Mouse (Mus musculus) G1E (cell line): Measurements from ENCODE around the gene Txnrd2. TPM values are rescaled to one million over a fixed set of nuclear protein-coding genes. Genes with fewer than 3 reads are reported as not detected.

Experiments
- ATAC-seq: 2 replicates; pipeline ENCODE4 v1.8.0; 2016; ENCODE audit warnings: mild to moderate bottlenecking; ENCODE audit not compliant: insufficient number of reproducible peaks, poor library complexity, low FRiP score, severe bottlenecking; ENCODE audit errors: extremely low read depth
- DNase-seq: peaks from one replicate; pipeline ENCODE4 v3.0.0; 2012; ENCODE audit warnings: low spot score
- H3K27me3 ChIP-seq: 2 replicates; pipeline ENCODE4 v1.6.1; 2012; ENCODE audit warnings: mild to moderate bottlenecking, low read length, inconsistent platforms; ENCODE audit not compliant: insufficient read depth
- H3K36me3 ChIP-seq: replicated peaks from 2 replicates; pipeline ENCODE3; 2012; ENCODE audit warnings: mild to moderate bottlenecking, inconsistent platforms
- H3K4me1 ChIP-seq: 2 replicates; pipeline ENCODE4 v1.6.1; 2012; ENCODE audit warnings: low read depth, low read length, inconsistent platforms, mixed read lengths; ENCODE audit not compliant: insufficient read depth
- H3K4me3 ChIP-seq: 2 replicates; pipeline ENCODE4 v1.5.1; 2012; ENCODE audit warnings: low read depth, mild to moderate bottlenecking, inconsistent platforms, low read length, moderate library complexity, mixed read lengths
- H3K9me3 ChIP-seq: replicated peaks from 2 replicates; pipeline ENCODE4 v1.6.1; 2012; ENCODE audit warnings: inconsistent platforms
- CTCF ChIP-seq: IDR thresholded peaks from 2 replicates; pipeline ENCODE4 v1.5.1; 2012; ENCODE audit warnings: low read depth, low read length, inconsistent platforms, mixed read lengths
- GATA1 ChIP-seq: IDR thresholded peaks from 2 replicates; pipeline ENCODE4 v1.6.1; 2012; ENCODE audit warnings: borderline replicate concordance, low read length, inconsistent platforms, mixed read lengths
- GATA2 ChIP-seq: IDR thresholded peaks from 2 replicates; pipeline ENCODE4 v1.6.1; 2012; ENCODE audit warnings: low read depth, low read length, inconsistent platforms, borderline replicate concordance
- POLR2AphosphoS5 ChIP-seq: IDR thresholded peaks from 2 replicates; pipeline ENCODE4 v1.6.1; 2012; ENCODE audit warnings: low read depth, low read length, inconsistent platforms; ENCODE audit not compliant: insufficient replicate concordance
- TAL1 ChIP-seq: conservative IDR thresholded peaks from 2 replicates; pipeline ENCODE4 v1.6.1; 2012; ENCODE audit warnings: low read depth, low read length, inconsistent platforms, mixed read lengths
- polyA plus RNA-seq: library from polyadenylated mRNA; stranded (reverse); fragments of >175 nt; gene quantifications from 2 replicates; pipeline ENCODE4 v1.2.3, GENCODE M21; 2012
- total RNA-seq, 2 experiments: library from RNA; stranded (forward) in 1 of 2; stranded (reverse) in 1 of 2; fragments of 200-1000 nt in 1 of 2; fragments of >200 nt in 1 of 2; fragmentation: Nextera tagmentation in 1 of 2; gene quantifications; 2 replicates each; pipeline ENCODE4 v1.2.3; 2014 to 2017

The Txnrd2 gene
- total and polyA plus RNA-seq, 3 experiments, result 18.3 to 50.3 (median 18.5) TPM

GRCm38 (mm10) chr16:18472976-18473375, 46.8 kb downstream of the Txnrd2 start:
- Histone ChIP-seq H3K4me3 (no peak overlapping the region), H3K9me3 (no peaks in the 10 kb centered on the region), H3K4me1 (peaks cover 11% of the 10 kb centered on the region), H3K36me3 (peaks cover 97% of the 10 kb centered on the region), H3K27me3 (no peaks in the 10 kb centered on the region)
- DNase-seq (no peak), ATAC-seq (no peak)
- TF ChIP-seq GATA2 (no peak), GATA1 (no peak), CTCF (no peak), POLR2AphosphoS5 (no peak), TAL1 (no peak)

DNA sequence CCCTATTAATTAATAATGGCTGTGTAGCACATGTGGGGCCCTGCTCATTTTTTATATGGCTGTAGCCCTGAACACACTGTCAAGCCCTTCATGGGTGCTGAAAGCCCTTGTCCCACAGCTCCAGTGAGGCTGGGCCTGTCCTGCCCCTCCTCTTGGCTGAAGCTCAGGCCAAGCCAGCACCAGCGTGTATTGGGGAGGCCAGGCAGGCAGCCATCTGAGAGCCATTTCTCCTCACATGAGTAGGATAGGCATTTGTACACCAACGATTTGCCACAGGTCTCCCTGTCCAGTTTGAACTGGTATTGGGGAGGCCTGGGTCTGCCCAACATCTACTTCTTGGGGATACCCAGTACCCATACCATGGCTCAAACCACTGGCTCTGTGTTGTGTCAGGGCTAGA, 47.8 kb downstream of the Txnrd2 start:
- Histone ChIP-seq H3K4me3 (no peak overlapping the region), H3K9me3 (no peaks in the 10 kb centered on the region), H3K4me1 (peaks cover 12% of the 10 kb centered on the region), H3K27me3 (no peaks in the 10 kb centered on the region), H3K36me3 (peaks cover 99% of the 10 kb centered on the region)
- TF ChIP-seq GATA2 (no peak), GATA1 (no peak), POLR2AphosphoS5 (no peak), CTCF (no peak), TAL1 (no peak)
- no peak for ATAC-seq
- no peak for DNase-seq

DNA sequence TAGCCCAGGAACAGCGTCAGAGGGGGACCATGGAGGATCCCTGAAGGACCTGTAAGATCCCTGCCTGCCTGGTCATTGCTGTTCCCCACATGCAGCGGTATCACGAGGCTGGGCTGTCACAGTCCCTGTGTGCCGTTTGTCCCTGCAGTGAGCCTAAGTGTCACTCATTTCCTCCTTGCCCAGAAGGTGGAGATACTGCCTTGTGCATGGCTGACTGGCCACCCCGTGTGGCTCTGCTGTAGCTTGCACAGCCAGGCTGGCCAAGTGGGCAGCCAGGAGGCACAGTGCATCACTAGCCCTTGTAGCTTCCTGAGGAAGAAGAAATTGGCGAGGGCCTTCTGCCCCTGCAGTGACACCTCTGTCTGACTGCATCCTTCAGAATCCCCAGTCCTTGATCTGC, 51.8 kb downstream of the Txnrd2 start:
- H3K4me1 ChIP-seq, result peaks cover 19% of the 10 kb centered on the region
- H3K27me3 ChIP-seq, result no peaks in the 10 kb centered on the region
- no peak for ATAC-seq
- no peak overlapping the region for H3K4me3 ChIP-seq
- TF ChIP-seq POLR2AphosphoS5 (no peak), GATA2 (no peak), GATA1 (no peak), CTCF (no peak), TAL1 (no peak)
- DNase-seq, result no peak
- peaks cover 95% of the 10 kb centered on the region for H3K36me3 ChIP-seq
- H3K9me3 ChIP-seq, result no peaks in the 10 kb centered on the region

GRCm38 (mm10) chr16:18479667-18480066, 53.5 kb downstream of the Txnrd2 start:
- ATAC-seq (peak; percentile 22; the same call in 1 of the 2 replicates), DNase-seq (no peak)
- Histone ChIP-seq H3K4me1 (peaks cover 17% of the 10 kb centered on the region), H3K27me3 (no peaks in the 10 kb centered on the region), H3K36me3 (peaks cover 91% of the 10 kb centered on the region), H3K9me3 (no peaks in the 10 kb centered on the region), H3K4me3 (no peak overlapping the region; the same call in 1 of the 2 replicates)
- TF ChIP-seq GATA2 (no peak), CTCF (no peak), TAL1 (no peak), GATA1 (no peak), POLR2AphosphoS5 (no peak)

- DNase-seq, result no peak
- ATAC-seq, result no peak
- H3K27me3 ChIP-seq, result no peaks in the 10 kb centered on the region
- H3K9me3 ChIP-seq, result no peaks in the 10 kb centered on the region
- TF ChIP-seq POLR2AphosphoS5 (no peak), GATA1 (no peak), CTCF (no peak), GATA2 (no peak), TAL1 (no peak)
- H3K4me1 ChIP-seq, result peaks cover 17% of the 10 kb centered on the region
- H3K4me3 ChIP-seq, result no peak overlapping the region
- H3K36me3 ChIP-seq, result peaks cover 83% of the 10 kb centered on the region
Measured at GRCm38 (mm10) chr16:18480933-18481485, 54.8 kb downstream of the Txnrd2 start.

GRCm38 (mm10) chr16:18482431-18482830, 56.2 kb downstream of the Txnrd2 start:
- Histone ChIP-seq H3K9me3 (no peaks in the 10 kb centered on the region), H3K4me1 (peaks cover 17% of the 10 kb centered on the region), H3K27me3 (no peaks in the 10 kb centered on the region), H3K4me3 (no peak overlapping the region), H3K36me3 (peaks cover 74% of the 10 kb centered on the region)
- DNase-seq (no peak), ATAC-seq (no peak)
- no peak for TF ChIP-seq POLR2AphosphoS5
- no peak for TF ChIP-seq GATA2
- no peak for TF ChIP-seq GATA1
- TF ChIP-seq CTCF, result no peak
- no peak for TF ChIP-seq TAL1
